Mouse (Mus musculus): ENCODE measurements around the gene Pdcd2.

Pdcd2 gene

GRCm38 (mm10) chr17:15498753-15499113 is 28.4 kb downstream of the Pdcd2 start:
- DNase-seq (ENCODE audit: low spot score) = no peak

DNA sequence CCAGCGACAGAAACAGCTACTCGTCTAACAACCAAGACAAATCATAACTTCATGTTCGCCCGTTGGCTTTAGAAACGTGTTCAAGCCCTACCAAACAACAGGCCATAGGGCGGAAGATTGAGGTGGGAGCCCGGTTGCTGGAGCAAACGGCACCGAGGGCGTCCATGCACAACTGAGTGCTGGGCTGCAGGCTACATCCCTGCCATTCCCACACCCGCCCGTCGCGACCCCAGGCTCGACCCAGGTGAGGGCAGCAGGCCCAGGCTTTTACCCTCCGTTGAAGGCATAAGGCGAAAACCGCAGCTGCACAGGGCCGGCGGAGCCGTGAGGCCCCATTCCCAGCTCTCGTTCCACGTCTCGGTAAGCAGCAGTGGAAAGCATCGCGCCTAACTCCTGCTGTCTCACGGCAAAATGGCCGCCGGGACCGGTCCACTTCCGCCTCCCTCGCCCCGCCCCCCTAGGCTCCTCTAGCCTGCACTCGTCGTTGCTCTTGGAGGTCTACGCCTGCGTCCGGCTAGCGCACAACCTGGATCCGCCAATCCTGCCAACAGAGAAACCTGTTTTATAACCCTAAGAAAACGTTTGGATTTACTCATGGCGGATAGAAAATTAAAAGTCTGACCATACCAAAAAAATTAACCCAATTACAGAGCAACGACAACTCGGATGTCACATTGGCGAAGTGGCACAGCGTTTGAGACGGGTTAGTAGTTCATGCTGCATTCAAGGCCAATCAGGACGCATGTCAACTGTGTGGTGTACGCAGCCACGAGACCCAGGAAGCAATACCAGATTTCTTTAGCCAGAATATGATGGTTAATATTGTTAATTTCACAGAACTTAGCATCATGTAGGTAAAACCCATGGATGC is 29.0 kb downstream of the Pdcd2 start:
- peak; percentile 91 for DNase-seq (ENCODE audit: low spot score)

DNA sequence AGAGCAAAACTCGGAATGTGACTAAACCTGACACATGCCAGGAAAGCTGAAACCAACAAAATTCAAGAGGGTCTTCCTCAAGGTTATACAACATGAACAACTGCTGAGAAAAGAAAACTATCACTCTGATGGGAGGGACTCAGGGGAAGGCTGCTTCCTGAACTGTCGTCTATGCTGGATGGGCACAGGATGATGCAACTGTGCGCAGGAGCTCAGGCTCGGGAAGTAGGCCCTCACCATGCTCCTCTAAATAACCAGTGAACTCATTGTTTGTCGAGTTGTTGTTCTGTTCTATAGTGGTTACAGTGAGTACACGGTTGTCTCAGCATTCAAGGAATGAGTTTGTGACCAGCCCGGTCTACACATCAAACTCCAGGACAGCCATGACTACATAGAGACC is 36.6 kb downstream of the Pdcd2 start:
- no peak for DNase-seq (ENCODE audit: low spot score)

DNA sequence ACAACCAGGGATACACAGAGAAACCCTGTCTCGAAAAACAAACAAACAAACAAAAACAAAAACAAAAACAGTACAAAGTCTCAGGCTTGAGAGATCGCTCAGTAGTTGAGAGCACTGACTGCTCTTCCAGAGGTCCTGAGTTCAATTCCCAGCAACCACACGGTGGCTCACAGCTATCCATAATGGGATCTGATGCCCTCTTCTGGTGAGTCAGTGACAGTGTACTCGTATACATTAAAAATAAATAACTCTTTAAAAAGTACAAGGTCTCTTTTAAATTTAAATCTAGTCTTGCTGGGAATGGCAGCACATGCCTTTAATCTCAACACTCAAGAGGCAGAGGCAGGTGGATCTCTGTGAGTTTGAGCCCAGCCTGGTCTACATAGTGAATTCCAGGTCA is 54.4 kb downstream of the Pdcd2 start:
- no peak for DNase-seq (ENCODE audit: low spot score)

Data from yolk sac, embryonic 10.5 days (tissue).